Mouse (Mus musculus) liver, embryonic 15.5 days (tissue): ENCODE results near the gene Dedd. TPM values are rescaled to one million over a fixed set of nuclear protein-coding genes. Genes with fewer than 3 reads are reported as not detected.
A peak's percentile ranks its signal among the peaks of the same experiment; 100 is the strongest.

Source experiments
- ATAC-seq: fragments of 200-750 bp; cut with Nextera tagmentation; 2 replicates; pipeline ENCODE4 v1.8.0; 2017; ENCODE audit warnings: moderate number of reproducible peaks, mild to moderate bottlenecking, moderate library complexity; ENCODE audit not compliant: insufficient read depth
- H3K27ac ChIP-seq: fragments of 300-500 bp; sonication (generic); replicated peaks from 2 replicates; pipeline ENCODE4 v1.5.1; 2015; ENCODE audit warnings: mild to moderate bottlenecking, inconsistent platforms
- H3K27me3 ChIP-seq: fragments of 300-500 bp; sonication (generic); 2 replicates; pipeline ENCODE4 v1.6.1; 2015; ENCODE audit warnings: mild to moderate bottlenecking, inconsistent platforms
- H3K36me3 ChIP-seq: fragments of 300-500 bp; sonication (generic); replicated peaks from 2 replicates; pipeline ENCODE4 v1.6.1; 2015; ENCODE audit warnings: moderate library complexity, mild to moderate bottlenecking, inconsistent platforms
- H3K4me1 ChIP-seq: fragments of 300-500 bp; sonication (generic); replicated peaks from 2 replicates; pipeline ENCODE4 v1.6.1; 2015; ENCODE audit warnings: inconsistent platforms
- H3K4me2 ChIP-seq: fragments of 300-500 bp; sonication (generic); 2 replicates; pipeline ENCODE4 v1.6.1; 2015; ENCODE audit warnings: moderate library complexity, mild to moderate bottlenecking, inconsistent platforms
- H3K4me3 ChIP-seq: fragments of 300-500 bp; sonication (generic); replicated peaks from 2 replicates; pipeline ENCODE4 v1.5.1; 2015; ENCODE audit warnings: mild to moderate bottlenecking, inconsistent platforms
- H3K9ac ChIP-seq: fragments of 300-500 bp; sonication (generic); 2 replicates; pipeline ENCODE4 v1.6.1; 2015; ENCODE audit warnings: moderate library complexity, mild to moderate bottlenecking, inconsistent platforms
- H3K9me3 ChIP-seq: fragments of 300-500 bp; sonication (generic); replicated peaks from 2 replicates; pipeline ENCODE4 v1.6.1; 2016; ENCODE audit warnings: inconsistent platforms
- WGBS: fragments of 180-500 bp; shearing (Covaris S2); methylation state at CpG from one replicate; pipeline ENCODE4 v1.1.7; 2015; ENCODE audit warnings: mixed read lengths; ENCODE audit not compliant: insufficient replicate concordance; 5-methylcytosine and 5-hydroxymethylcytosine counted together
- polyA plus RNA-seq: library from polyadenylated mRNA; unstranded; fragments of >200 nt; fragmentation: Nextera tagmentation; extraction: Ambion mirVana; gene quantifications from 2 replicates; pipeline ENCODE4 v1.2.1, GENCODE M21; 2015

Dedd gene
- polyA plus RNA-seq, 1 experiment from 2014 or later = 18.6 TPM

DNA sequence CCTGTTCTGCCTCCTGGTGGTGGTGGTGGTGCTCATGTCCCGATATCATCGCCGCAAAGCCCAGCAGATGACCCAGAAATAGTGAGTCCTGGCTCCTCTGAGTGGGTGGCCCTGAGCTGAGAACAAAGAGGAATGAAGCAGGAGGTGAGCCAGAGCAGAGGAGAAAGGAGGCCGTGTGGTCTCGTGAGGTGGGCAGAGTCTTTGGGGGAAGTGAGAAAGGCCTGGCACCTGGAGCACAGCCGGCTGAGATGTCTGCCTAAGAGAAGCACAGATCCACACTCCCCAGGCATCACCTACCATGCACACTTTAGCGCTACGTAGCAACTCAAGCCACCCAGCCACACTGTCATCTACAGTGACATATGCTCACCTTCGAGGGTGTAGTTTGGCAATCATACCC, 56.2 kb downstream of the Dedd start:
- H3K36me3 ChIP-seq = no peaks in the 10 kb centered on the region
- no peak overlapping the region for H3K4me2 ChIP-seq
- H3K27me3 ChIP-seq = peaks cover 19% of the 10 kb centered on the region
- 55% methylated on average over 9 of the region's 9 CpGs for WGBS
- ATAC-seq = no peak
- H3K4me1 ChIP-seq = peaks cover 15% of the 10 kb centered on the region
- no peaks in the 10 kb centered on the region for H3K9me3 ChIP-seq
- H3K9ac ChIP-seq = no peak overlapping the region
- no peak overlapping the region for H3K27ac ChIP-seq
- no peak overlapping the region for H3K4me3 ChIP-seq

GRCm38 (mm10) chr1:171387099-171387498, 58.2 kb downstream of the Dedd start:
- Histone ChIP-seq H3K27ac (no peak overlapping the region), H3K9me3 (no peaks in the 10 kb centered on the region), H3K4me3 (no peak overlapping the region), H3K27me3 (peaks cover 9% of the 10 kb centered on the region; the same call in 1 of the 2 replicates), H3K36me3 (no peaks in the 10 kb centered on the region), H3K4me2 (no peak overlapping the region), H3K4me1 (peaks cover 16% of the 10 kb centered on the region), H3K9ac (no peak overlapping the region)
- no peak for ATAC-seq
- WGBS = 43% methylated on average over 6 of the region's 6 CpGs

DNA sequence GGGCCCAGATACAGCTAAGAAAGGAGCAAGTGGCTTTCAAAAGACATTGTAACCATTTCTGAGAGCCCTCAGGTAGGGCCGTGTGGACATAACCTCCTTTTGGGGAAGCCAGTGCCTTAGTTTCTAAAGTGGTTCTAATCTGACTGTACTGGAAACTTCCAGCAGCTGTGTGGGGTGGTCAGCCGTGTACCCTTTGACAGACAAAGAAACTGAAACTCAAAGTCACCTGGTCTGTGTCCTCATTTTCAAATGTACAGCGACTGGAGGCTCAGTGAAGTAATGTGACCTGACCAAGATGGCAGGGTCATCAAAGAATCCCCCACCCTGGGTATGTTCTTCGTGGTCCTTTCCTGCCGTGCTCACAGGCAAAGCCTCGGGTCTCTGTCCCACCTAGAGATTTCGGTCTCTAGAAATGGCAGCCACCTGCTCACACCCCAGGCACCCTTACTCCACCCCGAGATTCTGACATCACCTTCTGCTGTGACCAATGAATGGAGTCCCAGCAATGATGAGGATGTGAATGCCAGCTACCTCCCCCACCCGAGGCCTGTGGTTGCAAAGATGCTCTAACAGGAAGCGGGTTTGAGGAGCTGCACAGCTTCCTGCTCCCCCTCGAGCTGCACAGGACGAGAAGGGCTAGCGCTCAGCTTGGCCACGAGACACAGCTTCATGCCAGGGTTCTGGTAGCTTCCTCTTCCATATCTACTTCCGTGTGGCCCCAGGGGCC, 59.6 kb downstream of the Dedd start, which contains the start of gene Arhgap30:
Gene Arhgap30, plus strand, starts transcription at position 579 of the 727 bp plus-strand sequence.
- Histone ChIP-seq H3K4me1 (peaks cover 16% of the 10 kb centered on the region), H3K27me3 (peaks cover 2% of the 10 kb centered on the region; the same call in 1 of the 2 replicates), H3K9me3 (no peaks in the 10 kb centered on the region), H3K9ac (no peak within 1 kb of the TSS), H3K27ac (peak within 1 kb of the TSS; percentile 72), H3K4me3 (peak within 1 kb of the TSS; percentile 47), H3K36me3 (no peaks in the 10 kb centered on the region), H3K4me2 (peak within 1 kb of the TSS; percentile 58)
- WGBS = 20% methylated on average over 15 of the region's 15 CpGs
- peak; percentile 62 for ATAC-seq

- H3K9me3 ChIP-seq = no peaks in the 10 kb centered on the region
- no peak overlapping the region for H3K9ac ChIP-seq
- H3K4me3 ChIP-seq = peak overlapping the region; percentile 47
- peak overlapping the region; percentile 58 for H3K4me2 ChIP-seq
- ATAC-seq = peak; percentile 37
- 9% methylated on average over 4 of the region's 4 CpGs for WGBS
- 0 out of 2 replicates have a peak overlapping the region, but pooled peaks have one; percentile 72 for H3K27ac ChIP-seq
- no peaks in the 10 kb centered on the region for H3K27me3 ChIP-seq
- peaks cover 16% of the 10 kb centered on the region for H3K4me1 ChIP-seq
- no peaks in the 10 kb centered on the region for H3K36me3 ChIP-seq
Measured at GRCm38 (mm10) chr1:171390101-171390500, 61.2 kb downstream of the Dedd start.

Other genes starting within 250 kb of the Dedd start
- gene Cfap126, start 215.2 kb upstream of the Dedd start, polyA plus RNA-seq = 1.7 and 2.6 TPM in 2 replicates
- 149 and 158 TPM in 2 replicates for gene Sdhc, start 178.5 kb upstream of the Dedd start, polyA plus RNA-seq
- gene Mpz, start 178.4 kb upstream of the Dedd start, polyA plus RNA-seq = not detected in 2 replicates
- 1.7 and 2.1 TPM in 2 replicates for gene Pcp4l1, start 132.9 kb upstream of the Dedd start, polyA plus RNA-seq
- 1.1 and 1.5 TPM in 2 replicates for gene Nr1i3, start 115.2 kb upstream of the Dedd start, polyA plus RNA-seq
- 15.8 and 16.2 TPM in 2 replicates for gene Tomm40l, start 106.6 kb upstream of the Dedd start, polyA plus RNA-seq
- gene Apoa2, start 104.1 kb upstream of the Dedd start, polyA plus RNA-seq = 6,467 and 6,641 TPM in 2 replicates
- gene Fcer1g, start 94.8 kb upstream of the Dedd start, polyA plus RNA-seq = 115 and 118 TPM in 2 replicates
- gene Adamts4, start 78.7 kb upstream of the Dedd start, polyA plus RNA-seq = 0.58 and 0.60 TPM in 2 replicates
- 137 and 144 TPM in 2 replicates for gene Ndufs2, start 77.8 kb upstream of the Dedd start, polyA plus RNA-seq
- gene B4galt3, start 58.8 kb upstream of the Dedd start, polyA plus RNA-seq = 21.9 and 23.5 TPM in 2 replicates
- gene Ppox, start 48.0 kb upstream of the Dedd start, polyA plus RNA-seq = 214 and 226 TPM in 2 replicates
- 24.9 and 28.5 TPM in 2 replicates for gene Usp21, start 41.2 kb upstream of the Dedd start, polyA plus RNA-seq
- gene Ufc1, start 34.1 kb upstream of the Dedd start, polyA plus RNA-seq = 40.6 and 41.4 TPM in 2 replicates
- 33.1 and 39.1 TPM in 2 replicates for gene Nit1, start 16.5 kb downstream of the Dedd start, polyA plus RNA-seq
- gene Pfdn2, start 16.5 kb downstream of the Dedd start, polyA plus RNA-seq = 32.8 and 37.5 TPM in 2 replicates
- gene Klhdc9, start 31.7 kb downstream of the Dedd start, polyA plus RNA-seq = 0.21 and 0.33 TPM in 2 replicates
- gene Nectin4, start 41.0 kb downstream of the Dedd start, polyA plus RNA-seq = 0.07 and 0.18 TPM in 2 replicates
- gene Arhgap30, start 59.8 kb downstream of the Dedd start, polyA plus RNA-seq = 5.0 and 5.3 TPM in 2 replicates
- gene Usf1, start 82.2 kb downstream of the Dedd start, polyA plus RNA-seq = 18.6 and 21.3 TPM in 2 replicates
- 2.1 and 2.5 TPM in 2 replicates for gene Tstd1, start 89.7 kb downstream of the Dedd start, polyA plus RNA-seq
- 29.7 and 32.8 TPM in 2 replicates for gene F11r, start 108.4 kb downstream of the Dedd start, polyA plus RNA-seq
- gene Alyref2, start 174.3 kb downstream of the Dedd start, polyA plus RNA-seq = 3.3 and 3.5 TPM in 2 replicates
- not detected in 2 replicates for gene Itln1, start 206.1 kb downstream of the Dedd start, polyA plus RNA-seq
- 0.38 and 0.59 TPM in 2 replicates for gene Cd244a, start 230.0 kb downstream of the Dedd start, polyA plus RNA-seq